Mouse (Mus musculus): ENCODE results near the gene Il25. TPM values are rescaled to one million over a fixed set of nuclear protein-coding genes. Genes with fewer than 3 reads are reported as not detected.

The Il25 gene
- polyA plus RNA-seq (2015; fragmentation: Illumina TruSeq; extraction: RNeasy Lipid Tissue Mini Kit (QIAGEN cat#74804); ENCODE audit: low read depth, low replicate concordance), result not detected

DNA sequence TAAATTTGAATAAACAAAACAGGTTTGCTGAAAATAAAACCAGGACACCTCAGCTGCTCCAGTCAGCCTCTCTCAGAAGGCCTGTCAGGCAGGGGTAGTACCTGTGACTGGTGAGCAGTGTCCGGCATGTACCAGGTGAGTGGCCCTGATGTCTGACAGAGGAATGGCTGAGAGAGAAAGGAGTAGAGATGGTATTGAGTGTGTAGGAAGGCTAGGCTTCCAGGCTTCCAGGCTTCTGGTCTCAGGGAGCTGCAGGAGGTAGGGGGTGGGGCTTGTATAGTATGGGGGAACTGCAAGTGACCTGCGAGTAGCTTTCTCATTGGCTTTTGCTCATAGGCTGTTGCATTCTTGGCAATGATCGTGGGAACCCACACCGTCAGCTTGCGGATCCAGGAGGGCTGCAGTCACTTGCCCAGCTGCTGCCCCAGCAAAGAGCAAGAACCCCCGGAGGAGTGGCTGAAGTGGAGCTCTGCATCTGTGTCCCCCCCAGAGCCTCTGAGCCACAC is at the start of gene Il25:
Gene Il25 (plus strand): TSS at position 51 of the 506 bp plus-strand sequence.

GRCm38 (mm10) chr14:54883154-54884021 is 49.1 kb upstream of the Il25 start, which contains the start of the genes Bcl2l2 and Gm20521:
Bcl2l2 (plus strand) TSS chr14:54883377.
Gm20521 (plus strand) TSS chr14:54883441.

DNA sequence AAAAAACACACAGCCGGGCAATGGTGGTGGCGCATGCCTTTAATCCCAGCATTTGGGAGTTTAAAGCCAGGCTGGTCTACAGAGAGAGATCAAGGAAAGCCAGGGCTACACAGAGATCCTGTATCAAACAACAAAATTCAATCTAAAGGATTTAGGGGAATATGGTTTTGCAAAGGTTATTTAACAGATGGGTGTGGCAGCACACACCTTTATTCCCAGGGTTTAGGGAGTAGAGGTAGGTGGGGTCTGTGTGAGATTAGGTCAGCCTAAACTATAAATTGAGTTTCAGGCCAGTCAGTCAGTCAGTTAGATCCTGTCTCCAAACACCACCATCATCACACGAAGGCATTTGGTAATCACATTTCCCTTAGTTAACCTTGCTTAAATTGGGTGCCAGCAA is 40.3 kb upstream of the Il25 start, which contains the start of gene Pabpn1:
Gene Pabpn1 (plus strand): TSS at position 301 of the 400 bp plus-strand sequence.

DNA sequence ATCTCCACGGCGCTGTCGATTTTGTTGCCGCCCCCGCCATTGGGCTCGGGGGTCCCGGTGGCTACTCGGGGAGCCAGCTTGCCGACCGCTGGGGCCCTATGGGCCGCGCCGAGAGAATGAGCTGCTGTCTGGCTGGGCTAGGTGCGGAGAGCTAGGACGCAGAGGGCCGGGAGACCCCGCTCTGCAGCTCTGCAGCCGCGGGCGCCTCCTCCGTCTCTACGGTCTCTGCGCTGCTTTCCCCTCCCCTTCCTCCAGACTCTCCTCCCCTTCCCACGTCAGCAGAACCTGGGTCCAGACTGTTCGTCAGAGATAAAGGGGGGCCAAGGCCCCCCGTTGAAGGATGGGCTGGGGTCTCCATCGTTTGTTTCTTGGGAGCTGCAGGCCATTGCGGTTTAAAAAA is 19.6 kb upstream of the Il25 start, which contains the start of gene Slc22a17:
Gene Slc22a17 (minus strand): TSS at position 247 of the 400 bp plus-strand sequence.

DNA sequence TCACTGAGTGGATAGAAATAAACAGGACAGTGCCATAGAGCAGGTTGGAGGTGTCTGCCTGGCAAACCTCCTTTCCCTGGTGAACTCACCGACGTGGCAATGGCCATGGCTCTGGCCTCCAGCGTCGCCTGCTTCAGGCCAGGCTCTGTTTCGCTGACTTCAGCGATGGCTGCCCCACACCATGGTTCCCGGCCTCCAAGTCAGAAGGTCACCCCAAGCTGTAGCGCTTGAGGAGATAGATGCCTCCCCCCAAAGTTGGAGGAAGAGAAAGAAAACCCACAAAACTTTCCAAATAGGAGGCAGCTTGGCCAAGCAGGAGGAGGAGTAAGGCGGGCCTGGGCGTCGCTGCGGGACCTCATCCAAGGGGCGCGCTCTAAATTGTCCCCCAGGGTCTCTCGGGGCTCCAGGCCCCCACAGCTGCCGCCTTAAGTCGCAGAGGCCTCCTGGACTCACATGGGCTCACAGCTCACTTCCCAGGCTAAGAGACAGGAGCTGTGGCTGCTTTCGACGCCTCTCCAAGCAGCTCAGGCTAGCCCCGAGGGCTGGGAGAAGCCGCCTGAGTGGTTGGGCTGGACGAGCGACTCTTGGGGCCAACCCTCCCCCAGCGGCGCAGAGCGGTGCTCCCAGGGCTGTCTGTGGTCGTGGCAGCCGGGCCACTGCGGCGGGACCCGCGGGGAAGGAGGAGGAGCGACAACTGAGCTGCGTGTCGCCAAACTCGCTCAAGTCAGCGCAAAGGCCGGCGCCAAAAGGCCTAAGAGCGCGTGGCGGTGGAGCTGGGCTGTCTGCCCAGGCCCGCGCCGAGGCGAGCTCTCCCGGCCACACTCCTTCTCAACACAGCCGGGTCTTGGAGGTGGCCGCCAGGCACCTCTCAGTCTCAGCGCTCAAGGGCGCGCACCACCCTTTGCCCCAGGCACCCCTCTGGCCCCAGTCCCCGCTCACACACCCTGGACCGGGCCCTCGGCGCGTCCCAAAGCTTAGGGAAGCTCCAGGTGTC is 6.8 kb upstream of the Il25 start, which contains the start of gene Efs:
Gene Efs (minus strand): TSS at position 778 of the 994 bp plus-strand sequence.

DNA sequence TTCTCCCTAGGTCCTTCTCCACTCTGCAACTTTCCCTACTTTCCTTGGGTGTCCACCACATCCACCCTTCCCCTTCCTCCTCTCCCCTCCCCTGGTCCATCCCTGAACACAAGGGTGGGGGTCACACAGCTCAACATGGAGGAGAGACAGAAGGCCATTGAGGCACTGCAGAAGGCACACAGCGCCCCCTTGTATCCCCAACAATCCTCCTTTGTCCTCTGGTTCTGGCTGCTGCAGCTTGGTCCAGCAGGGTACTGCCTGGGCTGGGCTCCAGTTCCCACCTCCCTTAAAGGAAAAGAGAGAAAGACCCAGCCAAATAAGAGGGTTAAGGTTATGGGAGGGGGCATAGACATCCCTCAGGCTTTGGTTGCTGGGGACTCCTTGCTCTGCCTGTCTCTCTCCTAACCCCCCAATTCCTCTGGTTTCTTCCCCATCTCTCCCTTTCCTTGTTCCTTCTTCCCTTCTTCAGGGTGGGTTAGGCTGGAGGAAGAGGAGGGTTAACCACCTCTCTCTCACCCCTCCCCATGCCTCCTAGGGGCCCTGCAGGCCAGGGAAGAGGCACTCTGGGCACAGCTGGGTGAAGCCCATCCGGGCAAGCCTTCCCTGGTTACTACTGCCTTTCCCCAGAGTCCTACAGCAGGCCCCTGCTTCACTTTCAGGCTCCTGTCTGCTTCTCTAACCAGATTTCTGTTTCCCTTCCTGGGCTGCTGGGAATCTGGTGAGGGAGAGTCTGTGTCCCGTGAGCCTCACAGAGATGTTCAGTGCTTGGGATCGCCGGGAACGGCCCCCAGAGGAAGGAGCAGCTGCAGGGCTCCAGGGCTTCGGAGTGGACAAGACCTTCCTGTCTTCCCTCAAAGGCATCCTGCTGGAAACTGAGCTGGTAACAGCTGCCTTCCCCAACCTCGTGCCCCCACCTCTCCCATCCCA is 3.7 kb downstream of the Il25 start, which contains the start of gene Cmtm5:
Gene Cmtm5 (plus strand): TSS at position 358 of the 927 bp plus-strand sequence.

GRCm38 (mm10) chr14:54966320-54966977 is 34.0 kb downstream of the Il25 start, which contains the start of gene Myh6:
Myh6 (minus strand) TSS chr14:54966927.

DNA sequence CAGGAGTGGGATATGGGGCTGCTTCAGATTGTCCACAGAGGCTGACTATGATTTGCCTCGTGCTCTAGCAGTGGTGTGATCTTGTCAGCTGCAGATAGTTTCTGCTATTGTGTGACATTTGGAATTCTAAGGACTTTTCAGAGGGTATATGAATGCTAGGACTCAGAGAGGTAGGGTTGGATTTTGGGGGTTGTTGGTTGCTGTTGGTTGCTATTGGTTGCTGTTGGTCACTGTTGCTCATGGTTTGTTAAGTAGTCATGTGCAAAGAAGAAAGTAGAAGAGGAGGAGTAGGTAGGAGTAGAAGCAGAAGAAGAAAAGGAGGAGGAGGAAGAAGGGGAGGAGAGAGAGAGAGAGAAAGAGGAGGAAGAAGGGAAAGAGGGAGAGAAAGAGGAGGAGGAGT is 44.1 kb downstream of the Il25 start, which contains the start of gene Gm17428:
Gene Gm17428 (plus strand): TSS at position 301 of the 400 bp plus-strand sequence.

Other genes with a start within 250 kb of the Il25 start
- gene 1700123O20Rik, start 246.5 kb upstream of the Il25 start, polyA plus RNA-seq (2015; fragmentation: Illumina TruSeq; extraction: RNeasy Lipid Tissue Mini Kit (QIAGEN cat#74804); ENCODE audit: low read depth, low replicate concordance), result 31.4 TPM
- 136 TPM for gene Acin1, start 245.8 kb upstream of the Il25 start, polyA plus RNA-seq (2015; fragmentation: Illumina TruSeq; extraction: RNeasy Lipid Tissue Mini Kit (QIAGEN cat#74804); ENCODE audit: low read depth, low replicate concordance)
- gene Gm29776, start 233.9 kb upstream of the Il25 start, polyA plus RNA-seq (2015; fragmentation: Illumina TruSeq; extraction: RNeasy Lipid Tissue Mini Kit (QIAGEN cat#74804); ENCODE audit: low read depth, low replicate concordance), result not detected
- not detected for gene Cebpe, start 220.5 kb upstream of the Il25 start, polyA plus RNA-seq (2015; fragmentation: Illumina TruSeq; extraction: RNeasy Lipid Tissue Mini Kit (QIAGEN cat#74804); ENCODE audit: low read depth, low replicate concordance)
- 35.8 TPM for gene Slc7a8, start 150.7 kb upstream of the Il25 start, polyA plus RNA-seq (2015; fragmentation: Illumina TruSeq; extraction: RNeasy Lipid Tissue Mini Kit (QIAGEN cat#74804); ENCODE audit: low read depth, low replicate concordance)
- not detected for gene Rnf212b, start 118.6 kb upstream of the Il25 start, polyA plus RNA-seq (2015; fragmentation: Illumina TruSeq; extraction: RNeasy Lipid Tissue Mini Kit (QIAGEN cat#74804); ENCODE audit: low read depth, low replicate concordance)
- 11.7 TPM for gene Homez, start 61.7 kb upstream of the Il25 start, polyA plus RNA-seq (2015; fragmentation: Illumina TruSeq; extraction: RNeasy Lipid Tissue Mini Kit (QIAGEN cat#74804); ENCODE audit: low read depth, low replicate concordance)
- 18.4 TPM for gene Ppp1r3e, start 55.1 kb upstream of the Il25 start, polyA plus RNA-seq (2015; fragmentation: Illumina TruSeq; extraction: RNeasy Lipid Tissue Mini Kit (QIAGEN cat#74804); ENCODE audit: low read depth, low replicate concordance)
- gene Bcl2l2, start 49.3 kb upstream of the Il25 start, polyA plus RNA-seq (2015; fragmentation: Illumina TruSeq; extraction: RNeasy Lipid Tissue Mini Kit (QIAGEN cat#74804); ENCODE audit: low read depth, low replicate concordance), result 100 TPM
- not detected for gene Gm20521, start 49.3 kb upstream of the Il25 start, polyA plus RNA-seq (2015; fragmentation: Illumina TruSeq; extraction: RNeasy Lipid Tissue Mini Kit (QIAGEN cat#74804); ENCODE audit: low read depth, low replicate concordance)
- gene Pabpn1, start 40.2 kb upstream of the Il25 start, polyA plus RNA-seq (2015; fragmentation: Illumina TruSeq; extraction: RNeasy Lipid Tissue Mini Kit (QIAGEN cat#74804); ENCODE audit: low read depth, low replicate concordance), result 242 TPM
- 521 TPM for gene Slc22a17, start 19.6 kb upstream of the Il25 start, polyA plus RNA-seq (2015; fragmentation: Illumina TruSeq; extraction: RNeasy Lipid Tissue Mini Kit (QIAGEN cat#74804); ENCODE audit: low read depth, low replicate concordance)
- 10.0 TPM for gene Efs, start 6.6 kb upstream of the Il25 start, polyA plus RNA-seq (2015; fragmentation: Illumina TruSeq; extraction: RNeasy Lipid Tissue Mini Kit (QIAGEN cat#74804); ENCODE audit: low read depth, low replicate concordance)
- 113 TPM for gene Cmtm5, start 3.6 kb downstream of the Il25 start, polyA plus RNA-seq (2015; fragmentation: Illumina TruSeq; extraction: RNeasy Lipid Tissue Mini Kit (QIAGEN cat#74804); ENCODE audit: low read depth, low replicate concordance)
- 1.4 TPM for gene Myh6, start 34.2 kb downstream of the Il25 start, polyA plus RNA-seq (2015; fragmentation: Illumina TruSeq; extraction: RNeasy Lipid Tissue Mini Kit (QIAGEN cat#74804); ENCODE audit: low read depth, low replicate concordance)
- gene Gm17428, start 44.2 kb downstream of the Il25 start, polyA plus RNA-seq (2015; fragmentation: Illumina TruSeq; extraction: RNeasy Lipid Tissue Mini Kit (QIAGEN cat#74804); ENCODE audit: low read depth, low replicate concordance), result not detected
- gene Myh7, start 61.9 kb downstream of the Il25 start, polyA plus RNA-seq (2015; fragmentation: Illumina TruSeq; extraction: RNeasy Lipid Tissue Mini Kit (QIAGEN cat#74804); ENCODE audit: low read depth, low replicate concordance), result 17.5 TPM
- 34.0 TPM for gene Ngdn, start 82.8 kb downstream of the Il25 start, polyA plus RNA-seq (2015; fragmentation: Illumina TruSeq; extraction: RNeasy Lipid Tissue Mini Kit (QIAGEN cat#74804); ENCODE audit: low read depth, low replicate concordance)
- 15.5 TPM for gene Zfhx2, start 159.6 kb downstream of the Il25 start, polyA plus RNA-seq (2015; fragmentation: Illumina TruSeq; extraction: RNeasy Lipid Tissue Mini Kit (QIAGEN cat#74804); ENCODE audit: low read depth, low replicate concordance)
- 28.1 TPM for gene Thtpa, start 162.1 kb downstream of the Il25 start, polyA plus RNA-seq (2015; fragmentation: Illumina TruSeq; extraction: RNeasy Lipid Tissue Mini Kit (QIAGEN cat#74804); ENCODE audit: low read depth, low replicate concordance)
- 7.5 TPM for gene Ap1g2, start 173.9 kb downstream of the Il25 start, polyA plus RNA-seq (2015; fragmentation: Illumina TruSeq; extraction: RNeasy Lipid Tissue Mini Kit (QIAGEN cat#74804); ENCODE audit: low read depth, low replicate concordance)
- 157 TPM for gene Jph4, start 184.2 kb downstream of the Il25 start, polyA plus RNA-seq (2015; fragmentation: Illumina TruSeq; extraction: RNeasy Lipid Tissue Mini Kit (QIAGEN cat#74804); ENCODE audit: low read depth, low replicate concordance)